Mouse (Mus musculus) spleen, adult 2 months (tissue): Measurements from ENCODE around the gene Aldh1b1.

Source experiments
- CTCF ChIP-seq: fragments of 200-500 bp; IDR thresholded peaks from 2 replicates; pipeline ENCODE4 v1.5.1; 2011; ENCODE audit warnings: mild to moderate bottlenecking, inconsistent platforms; ENCODE audit not compliant: insufficient read depth, insufficient read length, insufficient replicate concordance; ENCODE audit errors: extremely low read depth
- POLR2A ChIP-seq: fragments of 200-500 bp; IDR thresholded peaks from 2 replicates; pipeline ENCODE4 v1.6.1; 2011; ENCODE audit warnings: low read depth, low read length, inconsistent platforms

GRCm38 (mm10) chr4:45750477-45750876, 48.3 kb upstream of the Aldh1b1 start:
- TF ChIP-seq CTCF: no peak
- TF ChIP-seq POLR2A: no peak
